Mouse (Mus musculus): ENCODE measurements around the gene Cables2.

DNA sequence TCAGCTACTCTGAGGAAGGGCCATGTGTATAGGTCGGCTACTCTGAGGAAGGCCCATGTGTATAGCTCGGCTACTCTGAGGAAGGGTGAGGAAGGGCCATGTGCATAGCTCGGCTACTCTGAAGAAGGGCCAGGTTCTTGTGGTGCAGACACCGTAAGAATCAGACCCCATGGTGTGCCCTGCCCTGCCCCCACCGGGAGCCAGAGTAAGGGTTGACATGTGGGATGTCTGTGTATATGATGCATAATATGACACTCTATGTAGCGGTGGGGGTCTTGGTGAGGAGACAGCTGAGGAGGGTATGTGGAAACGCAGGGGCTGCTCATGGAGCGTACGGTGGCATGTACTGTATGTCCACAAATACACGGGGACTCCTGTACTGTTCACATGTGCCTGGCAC, 4.0 kb downstream of the Cables2 start:
- TF ChIP-seq CTCF (IDR thresholded peaks at IDR 0.05; ENCODE audit: low read depth, low read length) (no peak), POLR2A (IDR thresholded peaks at IDR 0.05; ENCODE audit: borderline replicate concordance, low read depth, low read length) (no peak)
